Mouse (Mus musculus) kidney, adult 8-10 months (tissue): ENCODE data around the gene Nhlrc2.

Experiments used
- DNase-seq, 2 experiments: peaks; one replicate each; pipeline ENCODE4 v3.0.0; 2022

Nhlrc2 gene

GRCm38 (mm10) chr19:56565358-56565757 lies 17.3 kb downstream of the Nhlrc2 start:
- peak in 1 of 2 experiments; percentile 27 for DNase-seq

- DNase-seq: peak; percentile 35 to 58
Observed at GRCm38 (mm10) chr19:56566041-56566440, 18.0 kb downstream of the Nhlrc2 start.

- no peak for DNase-seq
Observed at GRCm38 (mm10) chr19:56566940-56567339, 18.9 kb downstream of the Nhlrc2 start.

- DNase-seq: no peak
Observed at GRCm38 (mm10) chr19:56570781-56571180, 22.7 kb downstream of the Nhlrc2 start.

- no peak for DNase-seq
Observed at GRCm38 (mm10) chr19:56571234-56571633, 23.2 kb downstream of the Nhlrc2 start.

GRCm38 (mm10) chr19:56571913-56572312 lies 23.9 kb downstream of the Nhlrc2 start:
- DNase-seq: no peak

GRCm38 (mm10) chr19:56573184-56573583 lies 25.1 kb downstream of the Nhlrc2 start:
- no peak for DNase-seq

- no peak for DNase-seq
Observed at GRCm38 (mm10) chr19:56577801-56578200, 29.7 kb downstream of the Nhlrc2 start.

- no peak for DNase-seq
Observed at GRCm38 (mm10) chr19:56581981-56582380, 33.9 kb downstream of the Nhlrc2 start.

GRCm38 (mm10) chr19:56583785-56584184 lies 35.7 kb downstream of the Nhlrc2 start:
- DNase-seq: no peak

GRCm38 (mm10) chr19:56584288-56584687 lies 36.2 kb downstream of the Nhlrc2 start:
- no peak for DNase-seq

- DNase-seq: no peak
Observed at GRCm38 (mm10) chr19:56586320-56586719, 38.3 kb downstream of the Nhlrc2 start.

GRCm38 (mm10) chr19:56588205-56588626 lies 40.2 kb downstream of the Nhlrc2 start:
- no peak for DNase-seq

GRCm38 (mm10) chr19:56589008-56589407 lies 40.9 kb downstream of the Nhlrc2 start:
- DNase-seq: no peak

GRCm38 (mm10) chr19:56589455-56589854 lies 41.4 kb downstream of the Nhlrc2 start:
- DNase-seq: no peak

- no peak for DNase-seq
Observed at GRCm38 (mm10) chr19:56590250-56590649, 42.2 kb downstream of the Nhlrc2 start.

- no peak for DNase-seq
Observed at GRCm38 (mm10) chr19:56592472-56592871, 44.4 kb downstream of the Nhlrc2 start.

GRCm38 (mm10) chr19:56599996-56600395 lies 51.9 kb downstream of the Nhlrc2 start:
- DNase-seq: no peak

GRCm38 (mm10) chr19:56600797-56601196 lies 52.7 kb downstream of the Nhlrc2 start:
- DNase-seq: no peak

GRCm38 (mm10) chr19:56601901-56602347 lies 53.9 kb downstream of the Nhlrc2 start:
- DNase-seq: peak; percentile 84 to 94

- DNase-seq: no peak
Observed at GRCm38 (mm10) chr19:56608946-56609345, 60.9 kb downstream of the Nhlrc2 start.

- DNase-seq: no peak
Observed at GRCm38 (mm10) chr19:56614131-56614530, 66.1 kb downstream of the Nhlrc2 start.

GRCm38 (mm10) chr19:56618845-56619244 lies 70.8 kb downstream of the Nhlrc2 start:
- DNase-seq: no peak

- DNase-seq: no peak
Observed at GRCm38 (mm10) chr19:56619546-56619945, 71.5 kb downstream of the Nhlrc2 start.

- DNase-seq: no peak
Observed at GRCm38 (mm10) chr19:56621876-56622275, 73.8 kb downstream of the Nhlrc2 start.
